Mouse (Mus musculus) heart, adult 2 months (tissue): ENCODE results near the gene Stag3.

Source experiments
- CTCF ChIP-seq: fragments of 200-600 bp; IDR thresholded peaks from 2 replicates; pipeline ENCODE4 v1.8.1; 2022; ENCODE audit warnings: antibody characterized with exemption, mild to moderate bottlenecking, moderate library complexity
- EP300 ChIP-seq: fragments of 200-500 bp; IDR thresholded peaks from 2 replicates; pipeline ENCODE4 v1.6.1; 2011; ENCODE audit warnings: low read depth, low read length, control low read depth; ENCODE audit not compliant: insufficient read depth
- POLR2A ChIP-seq: fragments of 200-500 bp; IDR thresholded peaks from 2 replicates; pipeline ENCODE4 v1.6.1; 2011; ENCODE audit warnings: mild to moderate bottlenecking, low read depth, low read length, control low read depth; ENCODE audit not compliant: insufficient read depth

DNA sequence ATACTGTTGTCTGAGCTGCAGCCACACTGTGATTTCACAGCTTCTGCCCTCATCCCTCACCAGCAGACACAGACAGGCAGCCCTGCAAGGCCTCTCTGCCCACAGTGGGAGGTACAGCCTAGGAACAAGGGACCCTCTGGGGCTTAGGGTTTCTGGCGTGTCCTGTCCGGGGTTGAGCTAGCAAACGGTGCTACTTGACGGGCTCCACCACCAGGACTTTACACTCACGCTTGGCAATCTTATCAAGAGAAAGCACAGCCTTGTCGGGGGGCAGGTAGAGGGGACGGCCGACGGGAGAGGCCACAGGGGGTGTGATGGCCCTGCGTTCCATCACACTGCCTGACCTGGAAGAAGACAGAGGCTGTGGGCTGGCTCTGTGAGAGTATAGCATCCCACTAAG lies 20.0 kb upstream of the Stag3 start:
- TF ChIP-seq POLR2A, result no peak
- TF ChIP-seq CTCF, result no peak
- TF ChIP-seq EP300, result no peak
